Mouse (Mus musculus) small intestine, adult 2 months (tissue): ENCODE data around the gene Shh. TPM values are rescaled to one million over a fixed set of nuclear protein-coding genes. Genes with fewer than 3 reads are reported as not detected.

ENCODE experiments used
- H3K27ac ChIP-seq: fragments of 200-500 bp; 2 replicates; pipeline ENCODE4 v1.5.1; 2012; ENCODE audit warnings: low read depth, low read length, control low read depth, inconsistent platforms; ENCODE audit not compliant: insufficient read depth
- H3K27me3 ChIP-seq: fragments of 200-500 bp; 2 replicates; pipeline ENCODE4 v1.6.1; 2012; ENCODE audit warnings: mild to moderate bottlenecking, moderate library complexity, low read length, inconsistent platforms; ENCODE audit not compliant: control insufficient read depth, insufficient read depth
- H3K36me3 ChIP-seq: fragments of 200-500 bp; 2 replicates; pipeline ENCODE4 v1.6.1; 2012; ENCODE audit warnings: mild to moderate bottlenecking, low read length, control low read depth, inconsistent platforms; ENCODE audit not compliant: control insufficient read depth, insufficient read depth
- H3K4me1 ChIP-seq: fragments of 200-500 bp; 2 replicates; pipeline ENCODE4 v1.6.1; 2012; ENCODE audit warnings: low read length, inconsistent platforms, mixed read lengths; ENCODE audit not compliant: control insufficient read depth, insufficient read depth, insufficient read length
- H3K4me3 ChIP-seq: fragments of 200-500 bp; 2 replicates; pipeline ENCODE4 v1.5.1; 2012; ENCODE audit warnings: low read depth, mild to moderate bottlenecking, control low read depth, inconsistent platforms, low read length, moderate library complexity
- CTCF ChIP-seq: fragments of 200-500 bp; IDR thresholded peaks from 2 replicates; pipeline ENCODE4 v1.5.1; 2012; ENCODE audit warnings: low read depth, mild to moderate bottlenecking, control low read depth, inconsistent platforms, low read length, moderate library complexity, mixed read lengths; ENCODE audit not compliant: insufficient replicate concordance, insufficient read length; ENCODE audit errors: extremely low read depth
- POLR2A ChIP-seq: fragments of 200-500 bp; IDR thresholded peaks from 2 replicates; pipeline ENCODE4 v1.6.1; 2012; ENCODE audit warnings: low read depth, mild to moderate bottlenecking, control low read depth, inconsistent platforms, low read length, moderate library complexity
- WGBS: fragments of 180-500 bp; shearing (Covaris S2); methylation state at CpG from one replicate; pipeline ENCODE4 v1.1.7; 2018; 5-methylcytosine and 5-hydroxymethylcytosine counted together
- polyA plus RNA-seq: library from polyadenylated mRNA; depleted of rRNA; stranded (reverse); fragments of >200 nt; gene quantifications from 2 replicates; pipeline ENCODE4 v1.2.3, GENCODE M21; 2012; rRNA removed

Shh gene
- polyA plus RNA-seq, 1 experiment = 0.56 TPM

- no peak overlapping the region for H3K27ac ChIP-seq
- H3K36me3 ChIP-seq = peaks cover 57% of the 10 kb centered on the region
- H3K4me3 ChIP-seq = no peak overlapping the region
- WGBS = 48% methylated on average over 3 of the region's 3 CpGs
- peaks cover 8% of the 10 kb centered on the region; the same call in 1 of the 2 replicates for H3K4me1 ChIP-seq
- no peaks in the 10 kb centered on the region for H3K27me3 ChIP-seq
- TF ChIP-seq POLR2A (no peak), CTCF (no peak)
Measured at GRCm38 (mm10) chr5:28414076-28414475, 53.0 kb downstream of the Shh start.

GRCm38 (mm10) chr5:28413533-28413932 is 53.5 kb downstream of the Shh start:
- WGBS = 65% methylated on average over 5 of the region's 5 CpGs
- H3K27ac ChIP-seq = no peak overlapping the region
- no peaks in the 10 kb centered on the region for H3K27me3 ChIP-seq
- peaks cover 61% of the 10 kb centered on the region for H3K36me3 ChIP-seq
- H3K4me1 ChIP-seq = peaks cover 5% of the 10 kb centered on the region; the same call in 1 of the 2 replicates
- TF ChIP-seq POLR2A (no peak), CTCF (no peak)
- H3K4me3 ChIP-seq = no peak overlapping the region

- TF ChIP-seq POLR2A (no peak), CTCF (no peak)
- peaks cover 62% of the 10 kb centered on the region for H3K36me3 ChIP-seq
- H3K27ac ChIP-seq = no peak overlapping the region
- no peak overlapping the region for H3K4me3 ChIP-seq
- H3K4me1 ChIP-seq = peaks cover 6% of the 10 kb centered on the region
- 24% methylated on average over 2 of the region's 2 CpGs for WGBS
- H3K27me3 ChIP-seq = no peaks in the 10 kb centered on the region
Measured at GRCm38 (mm10) chr5:28412006-28412685, 54.9 kb downstream of the Shh start.

Other genes starting within 250 kb of the Shh start
- 2.0 and 2.3 TPM in 2 replicates for gene Cnpy1, start 221.4 kb downstream of the Shh start, polyA plus RNA-seq
- 10.7 and 25.2 TPM in 2 replicates for gene Rbm33, start 150.1 kb downstream of the Shh start, polyA plus RNA-seq